Mouse (Mus musculus) frontal cortex, postnatal 10 days (tissue): ENCODE measurements around the gene Olfr978.
"Not testable (repeated sequence)": the region's sequence is repeated elsewhere in the genome, so short reads cannot be mapped to it uniquely, and the experiment has no call there.

Experiments used
- DNase-seq, 2 experiments: peaks; one replicate each; pipeline ENCODE4 v3.0.0; 2022; ENCODE audit warnings: low spot score in 2 of 2, mixed read lengths in 1 of 2

Olfr978 gene

GRCm38 (mm10) chr9:39991813-39992212, at the start of gene Olfr978:
TSS of gene Olfr978 (plus strand) at chr9:39992113.
- no peak for DNase-seq

GRCm38 (mm10) chr9:39951946-39952345, 40.0 kb upstream of the Olfr978 start, which contains the start of gene Olfr975:
TSS of gene Olfr975 (minus strand) at chr9:39952046.
- no peak for DNase-seq

GRCm38 (mm10) chr9:39961033-39961432, 30.9 kb upstream of the Olfr978 start, which contains the start of gene Olfr976:
TSS of gene Olfr976 (minus strand) at chr9:39961133.
- not testable (repeated sequence) for DNase-seq

GRCm38 (mm10) chr9:39976581-39977145, 15.2 kb upstream of the Olfr978 start:
- not testable (repeated sequence) for DNase-seq

GRCm38 (mm10) chr9:40003365-40003764, 11.5 kb downstream of the Olfr978 start, which contains the start of gene Olfr979:
TSS of gene Olfr979 (minus strand) at chr9:40003465.
- no peak for DNase-seq

- no peak for DNase-seq
Observed at GRCm38 (mm10) chr9:40009482-40009881, 17.6 kb downstream of the Olfr978 start, which contains the start of gene Olfr980. TSS of gene Olfr980 (minus strand) at chr9:40009582.

GRCm38 (mm10) chr9:40021164-40021563, 29.3 kb downstream of the Olfr978 start, which contains the start of gene Olfr981:
TSS of gene Olfr981 (plus strand) at chr9:40021464.
- DNase-seq: no peak
